Mouse (Mus musculus) spleen, adult 2 months (tissue): Measurements from ENCODE around the gene Ptp4a2.
"Not testable (repeated sequence)": the region's sequence is repeated elsewhere in the genome, so short reads cannot be mapped to it uniquely, and the experiment has no call there.

Experiments
- CTCF ChIP-seq: fragments of 200-500 bp; IDR thresholded peaks from 2 replicates; pipeline ENCODE4 v1.5.1; 2011; ENCODE audit warnings: mild to moderate bottlenecking, inconsistent platforms; ENCODE audit not compliant: insufficient read depth, insufficient read length, insufficient replicate concordance; ENCODE audit errors: extremely low read depth
- POLR2A ChIP-seq: fragments of 200-500 bp; IDR thresholded peaks from 2 replicates; pipeline ENCODE4 v1.6.1; 2011; ENCODE audit warnings: low read depth, low read length, inconsistent platforms

GRCm38 (mm10) chr4:129768742-129769141 lies 42.3 kb upstream of the Ptp4a2 start:
- not testable (repeated sequence) for TF ChIP-seq CTCF, POLR2A
